Mouse (Mus musculus) hindbrain, embryonic 16.5 days (tissue): ENCODE measurements around the gene Gm21860. TPM values are rescaled to one million over a fixed set of nuclear protein-coding genes. Genes with fewer than 3 reads are reported as not detected.
"Not testable (repeated sequence)": the region's sequence is repeated elsewhere in the genome, so short reads cannot be mapped to it uniquely, and the experiment has no call there.

ENCODE experiments used
- ATAC-seq: fragments of 200-750 bp; cut with Nextera tagmentation; 2 replicates; pipeline ENCODE4 v1.8.0; 2017; ENCODE audit warnings: moderate TSS enrichment, moderate library complexity
- H3K27ac ChIP-seq: fragments of 300-500 bp; sonication (generic); 2 replicates; pipeline ENCODE4 v1.5.1; 2014; ENCODE audit warnings: low read depth, mild to moderate bottlenecking, control low read depth, low read length, moderate library complexity
- H3K27me3 ChIP-seq: fragments of 300-500 bp; sonication (generic); replicated peaks from 2 replicates; pipeline ENCODE4 v1.6.1; 2014; ENCODE audit warnings: low read length; ENCODE audit not compliant: control insufficient read depth, insufficient read depth
- H3K36me3 ChIP-seq: fragments of 300-500 bp; sonication (generic); 2 replicates; pipeline ENCODE4 v1.6.1; 2014; ENCODE audit warnings: mild to moderate bottlenecking, low read length, moderate library complexity, mixed read lengths; ENCODE audit not compliant: control insufficient read depth, insufficient read depth
- H3K4me1 ChIP-seq: fragments of 300-500 bp; sonication (generic); 2 replicates; pipeline ENCODE4 v1.6.1; 2014; ENCODE audit warnings: low read depth, low read length; ENCODE audit not compliant: control insufficient read depth, insufficient read depth
- H3K4me2 ChIP-seq: fragments of 300-500 bp; sonication (generic); 2 replicates; pipeline ENCODE4 v1.6.1; 2014; ENCODE audit warnings: mild to moderate bottlenecking, low read length, control low read depth, moderate library complexity
- H3K4me3 ChIP-seq: fragments of 300-500 bp; sonication (generic); 2 replicates; pipeline ENCODE4 v1.5.1; 2014; ENCODE audit warnings: mild to moderate bottlenecking, low read length, control low read depth, moderate library complexity
- H3K9ac ChIP-seq: fragments of 300-500 bp; sonication (generic); 2 replicates; pipeline ENCODE4 v1.6.1; 2014; ENCODE audit warnings: low read depth, mild to moderate bottlenecking, control low read depth, low read length, moderate library complexity
- H3K9me3 ChIP-seq: fragments of 300-500 bp; sonication (generic); 2 replicates; pipeline ENCODE4 v1.6.1; 2014; ENCODE audit warnings: mild to moderate bottlenecking, low read length, moderate library complexity; ENCODE audit not compliant: control insufficient read depth
- WGBS: fragments of 180-500 bp; shearing (Covaris S2); extraction: QIAGEN DNeasy Blood & Tissue Kit; methylation state at CpG from one replicate; pipeline ENCODE4 v1.1.7; 2014; 5-methylcytosine and 5-hydroxymethylcytosine counted together
- polyA plus RNA-seq: library from polyadenylated mRNA; unstranded; fragments of >200 nt; fragmentation: Nextera tagmentation; extraction: Ambion mirVana; gene quantifications from 2 replicates; pipeline ENCODE4 v1.2.1, GENCODE M21; 2015

The Gm21860 gene
- polyA plus RNA-seq, 1 experiment from 2014 or later: not detected

DNA sequence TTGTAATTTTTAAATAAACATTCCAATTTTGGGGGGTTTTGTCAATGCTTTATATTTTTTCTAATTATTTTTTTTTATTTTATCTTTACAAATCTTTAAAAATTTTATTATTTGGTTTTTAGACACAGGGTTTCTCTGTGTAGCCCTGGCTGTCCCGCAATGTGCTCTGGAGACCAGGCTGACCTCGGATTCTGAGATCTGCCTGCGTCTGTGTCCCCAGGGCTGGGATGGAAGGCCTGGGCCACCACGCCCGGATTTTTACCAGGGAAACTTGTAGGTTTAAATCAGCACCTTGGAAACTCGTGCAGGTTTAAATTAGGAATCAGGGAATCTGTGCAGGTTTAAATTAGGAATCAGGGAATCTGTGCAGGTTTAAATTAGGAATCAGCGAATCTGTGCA is 37.1 kb downstream of the Gm21860 start:
- ATAC-seq, H3K27ac ChIP-seq, H3K36me3 ChIP-seq, H3K9me3 ChIP-seq, H3K4me3 ChIP-seq, H3K4me2 ChIP-seq, H3K9ac ChIP-seq, H3K27me3 ChIP-seq, H3K4me1 ChIP-seq: not testable (repeated sequence)
- 69% methylated on average over 7 of the region's 7 CpGs for WGBS

Other genes with a start within 250 kb of the Gm21860 start
- not detected in 2 replicates for gene Gm47283, start 29.9 kb upstream of the Gm21860 start, polyA plus RNA-seq
- not detected in 2 replicates for gene Gm21748, start 84.4 kb upstream of the Gm21860 start, polyA plus RNA-seq